Mouse (Mus musculus): Measurements from ENCODE around the gene Tspoap1.

DNA sequence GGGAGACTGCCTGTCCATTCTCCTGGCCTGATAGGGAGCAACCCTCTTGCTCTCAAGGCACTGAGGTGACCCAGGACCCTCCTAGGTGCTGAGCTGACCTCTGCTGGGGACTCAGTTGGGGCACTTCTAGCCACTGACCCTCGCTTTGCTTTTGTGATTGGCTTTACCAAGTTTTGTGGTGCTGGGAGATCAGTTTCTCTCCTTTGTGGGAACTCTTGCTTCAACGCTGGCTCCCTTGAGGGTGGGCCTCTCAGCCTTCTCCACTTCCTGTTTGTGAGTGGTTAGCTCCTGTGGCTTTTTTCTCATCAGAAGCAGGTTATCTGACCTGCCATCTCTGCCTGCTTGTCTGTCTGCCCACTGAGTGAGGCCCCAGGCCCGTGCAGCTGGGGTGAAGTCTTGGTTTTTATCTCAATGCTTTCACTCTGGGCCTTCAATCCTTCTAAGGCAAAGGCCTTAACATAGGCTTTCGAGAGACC, 8.8 kb upstream of the Tspoap1 start:
- TF ChIP-seq CTCF (IDR thresholded peaks at IDR 0.05): no peak
- no peak for TF ChIP-seq EP300 (IDR thresholded peaks at IDR 0.05)
